Mouse (Mus musculus): ENCODE results near the gene Dpm3.
"Not testable (repeated sequence)": the region's sequence is repeated elsewhere in the genome, so short reads cannot be mapped to it uniquely, and the experiment has no call there.

Dpm3 gene

GRCm38 (mm10) chr3:89259076-89259475 is at the start of gene Dpm3:
Gene Dpm3, plus strand, starts transcription at chr3:89259358.
- DNase-seq, result no peak

DNA sequence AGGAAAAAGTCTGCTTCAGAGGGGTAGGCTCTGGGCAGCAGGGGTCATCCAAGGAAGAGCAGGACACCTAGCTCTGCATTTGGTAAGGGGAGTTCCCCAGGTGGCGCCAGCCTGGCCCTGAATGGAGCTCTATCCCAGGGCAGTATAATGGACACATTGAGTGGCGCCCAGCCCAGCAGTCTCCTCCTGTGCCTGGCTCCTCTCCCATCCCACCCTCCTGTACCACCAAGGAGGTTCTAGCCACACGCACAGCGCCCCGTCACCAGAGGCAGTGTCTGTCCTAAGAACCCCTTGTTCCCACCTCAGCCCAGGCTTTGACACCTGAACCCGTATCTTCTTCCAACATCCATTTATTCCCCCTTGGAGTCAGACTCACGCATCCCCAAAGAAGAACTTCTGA is 49.4 kb upstream of the Dpm3 start:
- no peak for DNase-seq

GRCm38 (mm10) chr3:89210162-89210561 is 49.0 kb upstream of the Dpm3 start:
- peak in 1 of 2 experiments; percentile 34 for DNase-seq

DNA sequence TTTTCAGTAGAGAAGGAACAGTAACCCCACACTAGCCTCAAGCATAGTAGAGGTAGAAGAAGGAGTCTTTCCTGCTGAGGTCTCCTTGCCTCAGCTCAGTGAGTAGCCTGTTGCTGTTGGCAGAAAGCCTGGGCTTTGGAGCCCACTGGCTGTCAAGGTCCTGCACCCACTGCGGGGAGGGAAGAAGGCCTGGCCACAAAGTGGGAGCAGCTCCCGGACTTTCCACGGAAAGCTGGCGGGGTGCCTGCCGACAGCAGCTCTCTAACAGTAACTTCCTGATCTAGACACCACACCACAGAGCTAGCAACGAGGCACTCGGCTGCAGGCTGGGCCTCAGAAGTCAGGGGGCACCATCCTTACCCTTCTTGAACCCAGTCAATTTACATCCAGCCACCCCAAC is 48.4 kb upstream of the Dpm3 start:
- no peak for DNase-seq

GRCm38 (mm10) chr3:89213803-89214530 is 45.2 kb upstream of the Dpm3 start:
- DNase-seq, result peak; percentile 94 to 96

- DNase-seq, result no peak
Observed at GRCm38 (mm10) chr3:89214681-89215411, 44.3 kb upstream of the Dpm3 start, which contains the start of gene Thbs3. Gene Thbs3, plus strand, starts transcription at chr3:89215180.

- DNase-seq, result peak; percentile 82 to 88
Observed at GRCm38 (mm10) chr3:89215853-89216252, 43.3 kb upstream of the Dpm3 start.

DNA sequence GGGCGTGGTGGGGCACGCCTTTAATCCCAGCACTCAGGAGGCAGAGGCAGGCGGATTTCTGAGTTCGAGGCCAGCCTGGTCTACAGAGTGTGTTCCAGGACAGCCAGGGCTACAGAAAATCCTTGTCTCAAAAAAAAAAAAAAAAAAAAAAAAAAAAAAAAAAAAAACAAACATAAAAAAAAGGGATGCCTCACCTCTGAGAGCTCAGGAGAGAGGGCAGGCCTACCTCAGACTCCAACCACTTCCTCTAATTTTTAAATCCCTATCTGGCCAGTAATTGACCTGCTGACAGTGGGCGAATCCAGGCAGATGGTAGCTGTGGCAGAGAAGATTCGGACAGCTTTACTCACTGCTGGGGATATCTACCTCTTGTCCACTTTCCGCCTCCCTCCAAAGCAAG is 42.8 kb upstream of the Dpm3 start:
- not testable (repeated sequence) for DNase-seq

GRCm38 (mm10) chr3:89218271-89218670 is 40.9 kb upstream of the Dpm3 start:
- DNase-seq, result peak; percentile 74 to 83

DNA sequence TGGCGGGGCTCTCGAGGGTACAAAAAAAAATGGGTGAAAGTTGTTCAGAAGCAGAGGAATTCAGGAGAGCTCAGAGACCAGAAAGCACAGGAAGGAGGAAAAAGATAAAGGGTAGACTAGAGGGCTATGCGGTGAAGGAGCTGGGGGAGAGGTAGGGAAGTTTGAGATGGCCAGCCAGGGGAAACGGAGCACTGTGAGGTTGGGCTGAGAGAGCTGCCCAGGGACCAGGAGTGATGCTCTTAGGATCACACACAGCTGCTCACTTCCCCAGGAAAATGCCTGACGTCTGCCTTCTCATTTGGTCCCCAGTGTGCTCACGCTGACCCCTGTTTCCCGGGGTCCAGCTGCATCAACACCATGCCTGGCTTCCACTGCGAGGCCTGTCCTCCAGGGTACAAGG is 39.6 kb upstream of the Dpm3 start:
- DNase-seq, result no peak

DNA sequence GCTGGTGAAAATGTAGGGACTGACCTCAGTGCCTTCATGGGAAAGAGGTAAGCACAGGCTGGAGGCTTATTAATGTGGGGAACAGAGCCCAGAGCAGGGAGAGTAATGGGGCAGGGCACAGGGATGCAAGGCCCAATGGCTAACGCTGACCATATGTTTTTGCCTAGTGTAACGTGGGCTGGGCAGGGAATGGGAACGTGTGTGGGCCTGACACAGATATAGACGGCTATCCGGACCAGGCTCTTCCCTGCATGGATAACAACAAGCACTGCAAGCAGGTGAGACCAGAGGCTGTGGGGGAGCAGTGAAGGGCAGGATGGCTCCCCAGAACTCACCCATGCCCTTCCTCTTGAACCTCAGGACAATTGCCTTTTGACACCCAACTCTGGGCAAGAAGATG is 38.0 kb upstream of the Dpm3 start:
- no peak for DNase-seq

DNA sequence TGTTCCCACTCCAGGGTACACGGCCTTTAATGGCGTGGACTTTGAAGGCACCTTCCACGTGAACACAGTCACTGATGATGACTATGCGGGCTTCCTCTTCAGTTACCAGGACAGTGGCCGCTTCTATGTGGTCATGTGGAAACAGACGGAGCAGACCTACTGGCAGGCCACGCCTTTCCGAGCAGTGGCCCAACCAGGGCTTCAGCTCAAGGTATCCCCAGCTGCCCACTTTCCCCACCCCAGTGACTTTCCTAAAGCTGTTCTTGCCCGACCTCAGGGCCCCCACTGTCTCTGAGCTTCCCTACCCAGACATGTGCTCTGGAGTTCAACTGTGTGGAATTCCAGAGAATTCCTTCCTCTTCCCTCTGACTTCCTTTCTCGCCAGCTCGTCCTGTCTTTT is 34.4 kb upstream of the Dpm3 start:
- DNase-seq, result no peak

DNA sequence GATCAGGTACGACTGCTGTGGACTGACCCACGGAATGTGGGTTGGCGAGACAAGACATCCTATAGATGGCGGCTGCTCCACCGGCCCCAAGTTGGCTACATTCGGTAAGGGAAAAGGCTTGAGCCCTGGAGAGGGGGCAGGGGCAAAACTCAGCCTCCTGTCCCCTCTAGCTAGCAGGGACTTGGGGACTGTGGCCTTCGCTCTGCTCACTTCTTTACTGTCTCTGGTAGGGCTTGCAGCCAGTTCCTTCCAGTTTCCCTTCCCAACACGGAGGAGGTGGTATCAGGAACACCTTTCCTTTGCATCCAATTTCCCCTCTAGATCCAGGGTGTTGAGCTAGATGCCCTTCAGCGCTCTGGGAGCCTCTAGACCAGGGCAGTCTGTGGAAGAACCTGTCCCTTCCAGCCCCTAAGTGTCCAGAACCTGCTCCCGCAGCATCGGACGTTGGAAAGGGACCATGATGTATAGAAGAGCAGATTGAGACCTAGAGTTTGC is 33.8 kb upstream of the Dpm3 start:
- no peak for DNase-seq

DNA sequence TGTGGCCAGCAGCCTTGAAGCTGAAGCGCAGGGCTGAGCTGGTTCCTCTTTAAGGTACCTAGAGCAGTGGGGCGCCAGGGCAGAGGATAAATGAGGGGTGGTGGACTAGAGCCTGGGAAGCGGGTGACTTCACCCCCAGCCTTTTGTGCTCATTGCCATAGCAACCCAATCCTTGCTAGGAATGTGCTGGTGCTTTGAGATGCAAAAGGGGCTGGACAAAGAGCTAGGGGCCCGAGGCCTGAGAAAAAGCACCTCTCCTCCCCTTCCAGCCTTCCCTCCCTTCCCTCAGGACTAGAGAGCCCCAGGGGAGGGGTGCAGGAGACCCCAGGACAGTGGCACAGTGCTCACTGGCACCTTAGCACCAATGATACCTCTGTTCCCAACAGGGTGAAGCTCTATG is 33.2 kb upstream of the Dpm3 start:
- DNase-seq, result no peak

- no peak for DNase-seq
Observed at GRCm38 (mm10) chr3:89226361-89226760, 32.8 kb upstream of the Dpm3 start.

- no peak for DNase-seq
Observed at GRCm38 (mm10) chr3:89226900-89227299, 32.3 kb upstream of the Dpm3 start, which contains the start of gene Mtx1. Gene Mtx1, minus strand, starts transcription at chr3:89227088.

- DNase-seq, result peak; percentile 94 to 96
Observed at GRCm38 (mm10) chr3:89227307-89228179, 31.6 kb upstream of the Dpm3 start.

DNA sequence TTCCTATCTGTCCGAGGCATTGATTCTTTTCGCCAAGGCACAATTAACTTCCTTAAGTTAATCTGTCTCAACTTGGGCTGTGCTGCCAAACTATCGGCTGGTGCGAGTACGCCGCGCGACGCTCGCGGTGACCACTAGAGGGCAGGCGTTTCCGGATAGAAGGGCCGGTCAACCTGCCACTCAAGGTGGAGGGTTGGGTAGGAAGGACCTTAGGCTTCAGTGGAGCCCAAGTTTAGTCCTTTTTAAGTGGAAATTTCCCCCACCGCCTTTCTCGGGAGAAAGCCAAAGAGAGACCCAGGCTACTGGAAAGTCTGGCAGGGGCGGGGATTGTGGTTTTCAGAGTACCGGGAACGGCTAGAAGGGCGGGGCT is 31.0 kb upstream of the Dpm3 start:
- peak; percentile 91 to 93 for DNase-seq

- DNase-seq, result peak; percentile 74 to 77
Observed at GRCm38 (mm10) chr3:89228836-89229235, 30.3 kb upstream of the Dpm3 start, which contains the start of gene Muc1. Gene Muc1, plus strand, starts transcription at chr3:89229057.

DNA sequence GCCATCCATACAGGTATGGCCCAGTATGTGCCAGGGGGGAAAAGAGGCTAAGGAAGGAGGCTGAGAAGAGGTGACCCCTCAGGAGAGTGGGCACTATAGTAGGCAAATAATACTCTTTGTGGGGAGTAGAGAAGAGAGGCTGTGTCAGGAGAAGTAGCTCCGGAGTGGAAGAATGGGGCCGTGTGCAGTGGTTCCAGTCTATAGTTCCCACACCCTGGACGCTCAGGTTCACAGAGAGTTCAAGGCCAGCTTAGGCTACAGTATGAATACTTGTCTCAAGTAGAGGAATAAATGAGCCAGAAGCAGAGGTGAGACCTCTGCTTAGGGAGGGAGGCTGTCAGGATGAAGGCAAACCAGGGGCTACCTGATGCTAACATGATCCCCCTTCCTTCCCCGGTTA is 29.9 kb upstream of the Dpm3 start:
- DNase-seq, result no peak

DNA sequence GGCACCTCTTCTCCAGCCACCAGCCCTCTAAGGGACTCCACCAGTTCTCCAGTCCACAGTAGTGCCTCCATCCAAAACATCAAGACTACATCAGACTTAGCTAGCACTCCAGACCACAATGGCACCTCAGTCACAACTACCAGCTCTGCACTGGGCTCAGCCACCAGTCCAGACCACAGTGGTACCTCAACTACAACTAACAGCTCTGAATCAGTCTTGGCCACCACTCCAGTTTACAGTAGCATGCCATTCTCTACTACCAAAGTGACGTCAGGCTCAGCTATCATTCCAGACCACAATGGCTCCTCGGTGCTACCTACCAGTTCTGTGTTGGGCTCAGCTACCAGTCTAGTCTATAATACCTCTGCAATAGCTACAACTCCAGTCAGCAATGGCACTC is 28.6 kb upstream of the Dpm3 start:
- DNase-seq, result no peak

GRCm38 (mm10) chr3:89231345-89231744 is 27.8 kb upstream of the Dpm3 start:
- no peak for DNase-seq

- no peak for DNase-seq
Observed at GRCm38 (mm10) chr3:89231772-89232275, 27.3 kb upstream of the Dpm3 start.
